Mouse (Mus musculus) kidney, adult 2 months (tissue): Measurements from ENCODE around the gene Rps6kc1.

Source experiments
- CTCF ChIP-seq: fragments of 200-500 bp; conservative IDR thresholded peaks from 2 replicates; pipeline ENCODE4 v1.5.1; 2011; ENCODE audit warnings: low read depth, mild to moderate bottlenecking, control low read depth, low read length, moderate library complexity, mixed read lengths; ENCODE audit not compliant: insufficient read depth, insufficient read length
- POLR2A ChIP-seq: fragments of 200-500 bp; IDR thresholded peaks from one replicate; pipeline ENCODE4 v1.6.1; 2011; ENCODE audit warnings: low read depth, low read length, control low read depth

DNA sequence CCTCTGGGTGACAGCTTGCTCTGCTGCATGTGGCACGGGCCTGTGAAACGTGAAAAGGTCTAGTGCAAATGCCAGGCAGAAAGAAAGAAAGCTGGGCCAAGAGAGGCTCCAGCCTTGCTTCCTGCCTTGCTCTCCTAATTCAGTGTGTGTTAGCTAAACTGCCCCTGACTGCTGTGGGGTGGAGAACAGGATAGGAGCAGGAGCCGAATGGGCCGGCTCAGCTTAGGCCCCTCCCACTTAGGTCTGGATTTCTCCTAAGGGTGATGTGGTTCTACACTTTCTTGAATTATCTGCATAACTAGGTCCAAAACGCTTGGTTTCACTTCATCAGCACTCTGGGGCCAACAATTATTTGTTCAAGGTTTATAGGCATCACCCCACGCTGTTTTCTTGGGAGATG lies 119.9 kb downstream of the Rps6kc1 start:
- no peak for TF ChIP-seq CTCF
- no peak for TF ChIP-seq POLR2A
